ENCODE assay signal across 30 mouse cellular contexts in the genomic region with DNA sequence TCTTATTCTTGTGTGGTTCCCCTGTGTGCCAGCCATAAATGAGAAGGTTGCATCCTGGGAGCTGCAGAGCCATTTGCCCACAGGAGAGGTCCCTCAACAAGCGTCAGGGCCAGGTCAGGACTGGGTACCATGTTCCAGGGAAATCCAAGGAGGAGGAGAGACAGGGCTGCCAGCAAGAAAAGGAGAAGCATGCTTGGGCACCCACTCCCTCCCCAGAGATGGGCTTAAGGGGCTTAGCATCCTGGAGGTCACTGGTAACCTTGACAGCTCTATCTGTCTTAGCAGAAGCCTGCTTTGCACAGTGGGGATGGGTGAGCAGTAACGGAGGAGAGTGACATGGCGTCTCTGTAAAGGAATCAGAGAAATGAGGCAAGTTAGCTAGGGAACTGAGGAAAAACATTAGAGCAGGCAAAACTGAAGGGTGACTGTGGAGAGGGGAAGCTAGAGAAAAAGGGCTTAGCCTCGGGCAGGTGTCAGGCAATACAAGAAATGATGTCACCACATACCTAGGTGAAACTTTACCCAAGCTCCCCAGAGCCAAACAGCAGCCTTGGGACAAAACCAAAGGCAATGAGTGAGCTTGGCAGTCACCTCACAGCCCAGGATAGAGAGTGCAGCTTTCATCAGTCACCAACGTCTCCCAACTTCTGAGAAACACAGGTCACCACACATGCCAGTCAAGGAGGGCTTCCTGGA. TPM values are rescaled to one million over a fixed set of nuclear protein-coding genes. Genes with fewer than 3 reads are reported as not detected.
DNase-seq lines count a peak whose midpoint lies in the region; ATAC-seq and TF ChIP-seq lines count a peak whose summit lies in the region.
"Had no signal": no experiment of that assay in that cellular context is flagged by ENCODE, and none has a peak within 500 bp of the region (broad histone marks: within the 10 kb centered on the region; RNA-seq: fewer than 3 reads in every experiment).

No protein-coding gene starts in this region.

- no peaks in the 10 kb centered on the region for H3K36me3 ChIP-seq in intestine, embryonic 15.5 days
- H3K36me3 ChIP-seq in intestine, postnatal 0 days (ENCODE audit: control insufficient read depth, insufficient read depth): no peaks in the 10 kb centered on the region
- H3K36me3 ChIP-seq in embryonic facial prominence, embryonic 14.5 days (ENCODE audit: control insufficient read depth, insufficient read depth, low read length): no peaks in the 10 kb centered on the region
- no peaks in the 10 kb centered on the region for H3K36me3 ChIP-seq in limb, embryonic 10.5 days
- H3K36me3 ChIP-seq in stomach, postnatal 0 days (ENCODE audit: control insufficient read depth, insufficient read depth, low read length): no peaks in the 10 kb centered on the region
- H3K36me3 ChIP-seq: embryonic facial prominence, embryonic 13.5 days; forebrain, embryonic 12.5 days; hindbrain, embryonic 12.5 days; kidney, embryonic 15.5 days; limb, embryonic 13.5 days; stomach, embryonic 15.5 days had no signal

- peak; percentile 28; the same call in 1 of the 2 replicates for ATAC-seq in intestine, embryonic 15.5 days
- no peak for ATAC-seq in intestine, postnatal 0 days
- ATAC-seq in embryonic facial prominence, embryonic 14.5 days (ENCODE audit: low read depth): 0 out of 2 replicates have a peak, but pooled peaks have one; percentile 6
- ATAC-seq in stomach, postnatal 0 days (ENCODE audit: low FRiP score, low TSS enrichment): peak; percentile 3; the same call in 1 of the 2 replicates
- ATAC-seq: hindbrain, postnatal 0 days had no signal

- no peaks in the 10 kb centered on the region for H3K9me3 ChIP-seq in intestine, embryonic 15.5 days
- H3K9me3 ChIP-seq in intestine, postnatal 0 days (ENCODE audit: control insufficient read depth): 0 out of 2 replicates have a peak, but pooled peaks cover 3% of the 10 kb centered on the region
- no peaks in the 10 kb centered on the region for H3K9me3 ChIP-seq in embryonic facial prominence, embryonic 14.5 days (ENCODE audit: control insufficient read depth, low read length)
- H3K9me3 ChIP-seq in limb, embryonic 10.5 days (replicated peaks): no peaks in the 10 kb centered on the region
- no peaks in the 10 kb centered on the region for H3K9me3 ChIP-seq in stomach, postnatal 0 days (ENCODE audit: control insufficient read depth, low read length)
- H3K9me3 ChIP-seq: embryonic facial prominence, embryonic 13.5 days; forebrain, embryonic 12.5 days; hindbrain, embryonic 12.5 days; kidney, embryonic 15.5 days; stomach, embryonic 15.5 days had no signal

- TF ChIP-seq EP300 in stomach, postnatal 0 days (optimal IDR thresholded peaks at IDR 0.05): no peak

- H3K4me3 ChIP-seq in intestine, embryonic 15.5 days (replicated peaks): no peak overlapping the region
- H3K4me3 ChIP-seq in intestine, postnatal 0 days (ENCODE audit: low read depth, low read length): no peak overlapping the region
- H3K4me3 ChIP-seq in embryonic facial prominence, embryonic 14.5 days (ENCODE audit: low read depth, low read length): no peak overlapping the region
- no peak overlapping the region for H3K4me3 ChIP-seq in limb, embryonic 10.5 days
- no peak overlapping the region for H3K4me3 ChIP-seq in stomach, postnatal 0 days (ENCODE audit: low read depth, low read length)
- H3K4me3 ChIP-seq: embryonic facial prominence, embryonic 13.5 days; erythroblast, embryonic 14.5 days; forebrain, embryonic 12.5 days; hindbrain, embryonic 12.5 days; kidney, embryonic 15.5 days; left cerebral cortex, adult 2 months; limb, embryonic 13.5 days; stomach, embryonic 15.5 days had no signal

- no peaks in the 10 kb centered on the region for H3K27me3 ChIP-seq in intestine, embryonic 15.5 days (replicated peaks)
- no peaks in the 10 kb centered on the region for H3K27me3 ChIP-seq in intestine, postnatal 0 days (replicated peaks; ENCODE audit: control insufficient read depth, insufficient read depth, low read length)
- no peaks in the 10 kb centered on the region for H3K27me3 ChIP-seq in embryonic facial prominence, embryonic 14.5 days (replicated peaks; ENCODE audit: control insufficient read depth, insufficient read depth, low read length)
- H3K27me3 ChIP-seq in limb, embryonic 10.5 days (ENCODE audit: low read depth, poor library complexity, severe bottlenecking): no peaks in the 10 kb centered on the region
- H3K27me3 ChIP-seq in stomach, postnatal 0 days (ENCODE audit: control insufficient read depth, insufficient read depth, low read length): no peaks in the 10 kb centered on the region
- H3K27me3 ChIP-seq: kidney, embryonic 15.5 days; stomach, embryonic 15.5 days had no signal

- TF ChIP-seq CTCF in intestine, postnatal 0 days (IDR thresholded peaks at IDR 0.05; ENCODE audit: low read depth): no peak
- no peak for TF ChIP-seq CTCF in stomach, postnatal 0 days (IDR thresholded peaks at IDR 0.05; ENCODE audit: low read depth)

- no peak overlapping the region for H3K9ac ChIP-seq in intestine, embryonic 15.5 days
- H3K9ac ChIP-seq in intestine, postnatal 0 days (ENCODE audit: low read depth, low read length): no peak overlapping the region
- H3K9ac ChIP-seq in embryonic facial prominence, embryonic 14.5 days (ENCODE audit: low read depth, low read length): no peak overlapping the region
- no peak overlapping the region for H3K9ac ChIP-seq in stomach, postnatal 0 days (ENCODE audit: low read length)
- H3K9ac ChIP-seq: embryonic facial prominence, embryonic 13.5 days; forebrain, embryonic 12.5 days; hindbrain, embryonic 12.5 days; kidney, embryonic 15.5 days; limb, embryonic 13.5 days; liver, embryonic 14.5 days; lung, embryonic 14.5 days; stomach, embryonic 15.5 days had no signal

- no peak overlapping the region for H3K27ac ChIP-seq in intestine, embryonic 15.5 days
- no peak overlapping the region for H3K27ac ChIP-seq in intestine, postnatal 0 days (ENCODE audit: low read depth, low read length)
- no peak overlapping the region for H3K27ac ChIP-seq in embryonic facial prominence, embryonic 14.5 days (replicated peaks; ENCODE audit: low read depth, low read length)
- H3K27ac ChIP-seq in limb, embryonic 10.5 days: no peak overlapping the region
- H3K27ac ChIP-seq in stomach, postnatal 0 days (replicated peaks): no peak overlapping the region
- H3K27ac ChIP-seq: embryonic facial prominence, embryonic 13.5 days; forebrain, embryonic 12.5 days; hindbrain, embryonic 12.5 days; hindbrain, postnatal 0 days; kidney, embryonic 15.5 days; left cerebral cortex, adult 2 months; limb, embryonic 13.5 days; liver, embryonic 14.5 days; stomach, embryonic 15.5 days had no signal

- H3K4me1 ChIP-seq in intestine, embryonic 15.5 days (replicated peaks): peaks cover 4% of the 10 kb centered on the region; the same call in 1 of the 2 replicates
- H3K4me1 ChIP-seq in intestine, postnatal 0 days (replicated peaks; ENCODE audit: control insufficient read depth, insufficient read depth, low read length): no peaks in the 10 kb centered on the region
- H3K4me1 ChIP-seq in embryonic facial prominence, embryonic 14.5 days (ENCODE audit: control insufficient read depth, insufficient read depth, low read length): no peaks in the 10 kb centered on the region
- H3K4me1 ChIP-seq in limb, embryonic 10.5 days: no peaks in the 10 kb centered on the region
- no peaks in the 10 kb centered on the region; the same call in 1 of the 2 replicates for H3K4me1 ChIP-seq in stomach, postnatal 0 days (replicated peaks; ENCODE audit: control insufficient read depth, insufficient read depth)
- H3K4me1 ChIP-seq: embryonic facial prominence, embryonic 13.5 days; forebrain, embryonic 12.5 days; hindbrain, embryonic 12.5 days; kidney, embryonic 15.5 days; limb, embryonic 13.5 days; stomach, embryonic 15.5 days had no signal

- WGBS in intestine, embryonic 15.5 days: 51% methylated on average over 5 of the region's 5 CpGs
- 51% methylated on average over 5 of the region's 5 CpGs for WGBS in intestine, postnatal 0 days
- WGBS in embryonic facial prominence, embryonic 14.5 days: 45% methylated on average over 5 of the region's 5 CpGs
- WGBS in limb, embryonic 10.5 days: 60% methylated on average over 5 of the region's 5 CpGs
- WGBS in stomach, postnatal 0 days: 41% methylated on average over 5 of the region's 5 CpGs

- 0 out of 2 replicates have a peak overlapping the region, but pooled peaks have one; percentile 31 for H3K4me2 ChIP-seq in intestine, embryonic 15.5 days (replicated peaks)
- H3K4me2 ChIP-seq in intestine, postnatal 0 days (replicated peaks; ENCODE audit: low read depth): no peak overlapping the region
- no peak overlapping the region for H3K4me2 ChIP-seq in embryonic facial prominence, embryonic 14.5 days (ENCODE audit: low read depth, low read length)
- H3K4me2 ChIP-seq in stomach, postnatal 0 days (replicated peaks; ENCODE audit: low read depth): no peak overlapping the region
- H3K4me2 ChIP-seq: embryonic facial prominence, embryonic 13.5 days; forebrain, embryonic 12.5 days; heart, embryonic 11.5 days; hindbrain, embryonic 12.5 days; kidney, embryonic 15.5 days; limb, embryonic 13.5 days; lung, embryonic 14.5 days; stomach, embryonic 15.5 days had no signal

- no peak for DNase-seq in embryonic facial prominence, embryonic 14.5 days (ENCODE audit: low spot score)
- peak; percentile 25 for DNase-seq in limb, embryonic 10.5 days (ENCODE audit: low spot score)
- no peak for DNase-seq in stomach, postnatal 0 days (ENCODE audit: low spot score)
- no peak for DNase-seq in urinary bladder, adult 18-20 months (ENCODE audit: low spot score in 2 of 2)
- DNase-seq: adrenal gland, postnatal 25 days; B cell, adult 2 months; cerebellum, adult 11-12 months; cerebellum, adult 9-11 months; embryo, embryonic 11 days; heart, postnatal 36 days; kidney, adult 11 months; kidney, postnatal 25 days; lung, postnatal 14 days; midbrain, embryonic 14.5 days; thymus, adult 18-20 months; thymus, postnatal 25 days had no signal

RNA-seq across cellular contexts. Expression of a gene that starts 19.0 kb away (rescaled TPM):
- polyA plus RNA-seq in intestine, embryonic 15.5 days (2015; fragmentation: Nextera tagmentation; extraction: Ambion mirVana): 5.5 and 5.6 TPM in 2 replicates
- polyA plus RNA-seq in intestine, postnatal 0 days (2015; fragmentation: Nextera tagmentation; extraction: Ambion mirVana): 3.2 and 3.7 TPM in 2 replicates
- 6.1 and 6.3 TPM in 2 replicates for polyA plus RNA-seq in embryonic facial prominence, embryonic 14.5 days (2014; fragmentation: Nextera tagmentation; extraction: Ambion mirVana)
- 8.1 and 9.1 TPM in 2 replicates for polyA plus RNA-seq in limb, embryonic 10.5 days (2016; fragmentation: Nextera tagmentation; extraction: Ambion mirVana)
- 3.8 and 3.9 TPM in 2 replicates for polyA plus RNA-seq in stomach, postnatal 0 days (2015; fragmentation: Nextera tagmentation; extraction: Ambion mirVana)

RNA-seq across cellular contexts. Expression of a gene that starts 29.4 kb away (rescaled TPM):
- 3.0 and 3.1 TPM in 2 replicates for polyA plus RNA-seq in intestine, embryonic 15.5 days (2015; fragmentation: Nextera tagmentation; extraction: Ambion mirVana)
- 2.3 and 3.0 TPM in 2 replicates for polyA plus RNA-seq in intestine, postnatal 0 days (2015; fragmentation: Nextera tagmentation; extraction: Ambion mirVana)
- polyA plus RNA-seq in embryonic facial prominence, embryonic 14.5 days (2014; fragmentation: Nextera tagmentation; extraction: Ambion mirVana): 3.0 and 4.2 TPM in 2 replicates
- polyA plus RNA-seq in limb, embryonic 10.5 days (2016; fragmentation: Nextera tagmentation; extraction: Ambion mirVana): 2.7 and 3.3 TPM in 2 replicates
- polyA plus RNA-seq in stomach, postnatal 0 days (2015; fragmentation: Nextera tagmentation; extraction: Ambion mirVana): 2.1 TPM in 2 replicates

RNA-seq across cellular contexts. Expression of a gene that starts 36.4 kb away (rescaled TPM):
- 584 and 619 TPM in 2 replicates for polyA plus RNA-seq in intestine, embryonic 15.5 days (2015; fragmentation: Nextera tagmentation; extraction: Ambion mirVana)
- polyA plus RNA-seq in intestine, postnatal 0 days (2015; fragmentation: Nextera tagmentation; extraction: Ambion mirVana): 423 and 444 TPM in 2 replicates
- 494 and 573 TPM in 2 replicates for polyA plus RNA-seq in embryonic facial prominence, embryonic 14.5 days (2014; fragmentation: Nextera tagmentation; extraction: Ambion mirVana)
- 868 and 947 TPM in 2 replicates for polyA plus RNA-seq in limb, embryonic 10.5 days (2016; fragmentation: Nextera tagmentation; extraction: Ambion mirVana)
- 469 and 490 TPM in 2 replicates for polyA plus RNA-seq in stomach, postnatal 0 days (2015; fragmentation: Nextera tagmentation; extraction: Ambion mirVana)

RNA-seq across cellular contexts. Expression of a gene that starts 36.5 kb away (rescaled TPM):
- polyA plus RNA-seq in intestine, embryonic 15.5 days (2015; fragmentation: Nextera tagmentation; extraction: Ambion mirVana): 3.7 and 4.2 TPM in 2 replicates
- 1.2 and 1.3 TPM in 2 replicates for polyA plus RNA-seq in intestine, postnatal 0 days (2015; fragmentation: Nextera tagmentation; extraction: Ambion mirVana)
- 4.2 and 4.6 TPM in 2 replicates for polyA plus RNA-seq in embryonic facial prominence, embryonic 14.5 days (2014; fragmentation: Nextera tagmentation; extraction: Ambion mirVana)
- polyA plus RNA-seq in limb, embryonic 10.5 days (2016; fragmentation: Nextera tagmentation; extraction: Ambion mirVana): 5.8 and 7.4 TPM in 2 replicates
- polyA plus RNA-seq in stomach, postnatal 0 days (2015; fragmentation: Nextera tagmentation; extraction: Ambion mirVana): 1.4 TPM in 2 replicates
